Mouse (Mus musculus) CH12.LX (cell line): Measurements from ENCODE around the gene S100a2. TPM values are rescaled to one million over a fixed set of nuclear protein-coding genes. Genes with fewer than 3 reads are reported as not detected.
A peak's percentile ranks its signal among the peaks of the same experiment; 100 is the strongest.

Source experiments
- DNase-seq: peaks from one replicate; pipeline ENCODE4 v3.0.0-alpha.2; 2013; ENCODE audit errors: extremely low read depth
- H3K27ac ChIP-seq: 2 replicates; pipeline ENCODE4 v1.5.1; 2012; ENCODE audit warnings: low read depth, mild to moderate bottlenecking, control low read depth, moderate library complexity; ENCODE audit not compliant: insufficient read depth
- H3K27me3 ChIP-seq: replicated peaks from 2 replicates; pipeline ENCODE3; 2012; ENCODE audit warnings: inconsistent platforms
- H3K36me3 ChIP-seq, 2 experiments: replicated peaks in 1 of 2; 2 replicates each; pipeline versions ENCODE3 to v1.6.1; 2012; ENCODE audit warnings: inconsistent platforms in 1 of 2, low read length in 1 of 2, mild to moderate bottlenecking in 1 of 2, mixed read lengths in 1 of 2, moderate library complexity in 1 of 2; ENCODE audit not compliant: control insufficient read depth in 1 of 2, insufficient read depth in 1 of 2
- H3K4me1 ChIP-seq, 2 experiments: 2 replicates each; pipeline ENCODE4 v1.6.1; 2012; ENCODE audit warnings: inconsistent platforms in 1 of 2, moderate library complexity in 1 of 2; ENCODE audit not compliant: insufficient read depth in 2 of 2, control insufficient read depth in 1 of 2
- H3K4me2 ChIP-seq: 2 replicates; pipeline ENCODE4 v1.6.1; 2012; ENCODE audit warnings: low read depth, mild to moderate bottlenecking, control low read depth; ENCODE audit not compliant: poor library complexity, insufficient read depth, severe bottlenecking
- H3K4me3 ChIP-seq, 3 experiments: fragments of 150-350 bp in 1 of 3; sonication (generic) in 1 of 3; replicated peaks in 1 of 3; 2 replicates each; pipeline versions ENCODE3 to v1.5.1; 2011 to 2012; ENCODE audit warnings: low read depth in 2 of 3, low read length in 2 of 3, mild to moderate bottlenecking in 2 of 3, moderate library complexity in 2 of 3, control low read depth in 1 of 3, improper control_type of control experiment in 1 of 3, inconsistent platforms in 1 of 3, mixed read lengths in 1 of 3; ENCODE audit not compliant: poor library complexity in 1 of 3
- H3K79me2 ChIP-seq: replicated peaks from 2 replicates; pipeline ENCODE4 v1.6.1; 2012; ENCODE audit warnings: mild to moderate bottlenecking, moderate library complexity; ENCODE audit not compliant: control insufficient read depth, poor library complexity, insufficient read depth, severe bottlenecking; ENCODE audit errors: extremely low read depth
- H3K9ac ChIP-seq: 2 replicates; pipeline ENCODE4 v1.6.1; 2012; ENCODE audit warnings: low read depth, mild to moderate bottlenecking, control low read depth, moderate library complexity; ENCODE audit not compliant: insufficient read depth
- H3K9me3 ChIP-seq: replicated peaks from 2 replicates; pipeline ENCODE3; 2012; ENCODE audit warnings: low read length, inconsistent platforms, mixed read lengths
- BHLHE40 ChIP-seq: IDR thresholded peaks from 2 replicates; pipeline ENCODE4 v1.6.1; 2011; ENCODE audit warnings: mild to moderate bottlenecking, low read depth, low read length, improper control_type of control experiment
- CTCF ChIP-seq, 2 experiments: IDR thresholded peaks in 1 of 2; conservative IDR thresholded peaks in 1 of 2; 2 replicates each; pipeline ENCODE4 v1.5.1; 2011 to 2012; ENCODE audit warnings: low read depth in 2 of 2, low read length in 2 of 2, improper control_type of control experiment in 1 of 2, inconsistent platforms in 1 of 2, mild to moderate bottlenecking in 1 of 2, moderate library complexity in 1 of 2
- ELF1 ChIP-seq: IDR thresholded peaks from 2 replicates; pipeline ENCODE4 v1.6.1; 2014; ENCODE audit warnings: low read depth, mild to moderate bottlenecking, inconsistent platforms, low read length, improper control_type of control experiment
- EP300 ChIP-seq: IDR thresholded peaks from 2 replicates; pipeline ENCODE4 v1.6.1; 2011; ENCODE audit warnings: low read length, improper control_type of control experiment
- GABPA ChIP-seq: IDR thresholded peaks from 2 replicates; pipeline ENCODE4 v1.6.1; 2012; ENCODE audit warnings: low read depth, low read length, improper control_type of control experiment, inconsistent platforms; ENCODE audit not compliant: insufficient replicate concordance
- HCFC1 ChIP-seq: IDR thresholded peaks from 2 replicates; pipeline ENCODE4 v1.6.1; 2012; ENCODE audit warnings: low read depth, mild to moderate bottlenecking, inconsistent platforms, low read length, improper control_type of control experiment
- JUND ChIP-seq: conservative IDR thresholded peaks from 2 replicates; pipeline ENCODE4 v1.6.1; 2011; ENCODE audit warnings: low read depth, low read length, improper control_type of control experiment
- MYC ChIP-seq: IDR thresholded peaks from 2 replicates; pipeline ENCODE4 v1.6.1; 2011; ENCODE audit warnings: low read depth, mild to moderate bottlenecking, improper control_type of control experiment, low read length
- NELFE ChIP-seq: IDR thresholded peaks from 2 replicates; pipeline ENCODE4 v1.6.1; 2011; ENCODE audit warnings: low read depth, low read length, improper control_type of control experiment
- NRF1 ChIP-seq: IDR thresholded peaks from 2 replicates; pipeline ENCODE4 v1.6.1; 2014; ENCODE audit warnings: low read depth, mild to moderate bottlenecking, inconsistent platforms, low read length, improper control_type of control experiment, moderate library complexity
- PAX5 ChIP-seq: IDR thresholded peaks from 2 replicates; pipeline ENCODE4 v1.6.1; 2012; ENCODE audit warnings: low read length, inconsistent platforms, mixed read lengths
- POLR2AphosphoS2 ChIP-seq: IDR thresholded peaks from 2 replicates; pipeline ENCODE4 v1.6.1; 2011; ENCODE audit warnings: low read depth, low read length, improper control_type of control experiment
- RAD21 ChIP-seq: IDR thresholded peaks from 2 replicates; pipeline ENCODE4 v1.6.1; 2011; ENCODE audit warnings: low read depth, mild to moderate bottlenecking, low read length, improper control_type of control experiment, moderate library complexity
- SIN3A ChIP-seq: IDR thresholded peaks from 2 replicates; pipeline ENCODE4 v1.6.1; 2012; ENCODE audit warnings: low read length, improper control_type of control experiment, inconsistent platforms
- SMC3 ChIP-seq: IDR thresholded peaks from 2 replicates; pipeline ENCODE4 v1.6.1; 2011; ENCODE audit warnings: low read depth, low read length, improper control_type of control experiment
- TCF12 ChIP-seq: IDR thresholded peaks from 2 replicates; pipeline ENCODE4 v1.6.1; 2014; ENCODE audit warnings: low read depth, mild to moderate bottlenecking, inconsistent platforms, low read length, improper control_type of control experiment
- USF1 ChIP-seq: IDR thresholded peaks from 2 replicates; pipeline ENCODE4 v1.6.1; 2014; ENCODE audit warnings: low read depth, mild to moderate bottlenecking, inconsistent platforms, low read length, improper control_type of control experiment
- USF2 ChIP-seq: conservative IDR thresholded peaks from 2 replicates; pipeline ENCODE4 v1.6.1; 2011; ENCODE audit warnings: low read depth, low read length, improper control_type of control experiment
- ZKSCAN1 ChIP-seq: IDR thresholded peaks from 2 replicates; pipeline ENCODE4 v1.6.1; 2012; ENCODE audit warnings: low read depth, inconsistent platforms, low read length, improper control_type of control experiment, borderline replicate concordance
- ZMIZ1 ChIP-seq: IDR thresholded peaks from 2 replicates; pipeline ENCODE4 v1.6.1; 2012; ENCODE audit warnings: low read depth, mild to moderate bottlenecking, inconsistent platforms, low read length, improper control_type of control experiment
- ZNF384 ChIP-seq: IDR thresholded peaks from 2 replicates; pipeline ENCODE4 v1.6.1; 2012; ENCODE audit warnings: low read depth, low read length, improper control_type of control experiment, inconsistent platforms
- dilution Hi-C: fragments of 300-500 bp; cut with MboI; formaldehyde crosslinking; loops from 2 replicates; pipeline ENCODE4 v1.14.3; 2020; ENCODE audit warnings: low sequenced_read_pairs; ENCODE audit not compliant: extremely low pct_unique_long_range_greater_than_20kb, extremely low pct_ligation_motif_present
- in situ Hi-C: fragments of 300-500 bp; cut with MboI; formaldehyde crosslinking; loops from 3 replicates; pipeline ENCODE4 v1.14.3; 2019; ENCODE audit warnings: low sequenced_read_pairs, low pct_ligation_motif_present, low pct_unique_long_range_greater_than_20kb, mixed read lengths
- polyA plus RNA-seq: library from polyadenylated mRNA; unstranded; fragments of >175 nt; gene quantifications from 2 replicates; pipeline ENCODE4 v1.2.1, GENCODE M21; 2012; ENCODE audit warnings: low read depth; ENCODE audit not compliant: insufficient read length
- total RNA-seq, 2 experiments: library from RNA; depleted of rRNA; stranded (reverse); fragments of 300-350 nt in 1 of 2; fragments of >200 nt in 1 of 2; gene quantifications; 2 replicates each; pipeline ENCODE4 v1.2.3; 2012 to 2014

Gene S100a2
- total and polyA plus RNA-seq, 3 experiments = not detected

- Histone ChIP-seq H3K27me3 (peaks cover 2% of the 10 kb centered on the region), H3K4me1 (peaks cover 18 to 40% of the 10 kb centered on the region in 2 experiments), H3K36me3 (no peaks in the 10 kb centered on the region), H3K79me2 (no peaks in the 10 kb centered on the region), H3K9me3 (no peaks in the 10 kb centered on the region), H3K9ac (no peak overlapping the region), H3K4me3 (no peak overlapping the region), H3K27ac (no peak overlapping the region), H3K4me2 (no peak overlapping the region)
- dilution Hi-C loops (no loop called here), in situ Hi-C loops (no loop called here)
- no peak for TF ChIP-seq ZKSCAN1
- TF ChIP-seq SIN3A = no peak
- no peak for TF ChIP-seq BHLHE40
- no peak for TF ChIP-seq NELFE
- DNase-seq = no peak
Observed at GRCm38 (mm10) chr3:90582556-90582955, 7.5 kb upstream of the S100a2 start.

GRCm38 (mm10) chr3:90583893-90584292 is 6.2 kb upstream of the S100a2 start:
- Histone ChIP-seq H3K36me3 (no peaks in the 10 kb centered on the region), H3K9me3 (no peaks in the 10 kb centered on the region), H3K9ac (no peak overlapping the region), H3K4me2 (no peak overlapping the region), H3K27me3 (no peaks in the 10 kb centered on the region), H3K4me3 (no peak overlapping the region), H3K79me2 (no peaks in the 10 kb centered on the region), H3K4me1 (peaks cover 23 to 50% of the 10 kb centered on the region in 2 experiments), H3K27ac (no peak overlapping the region)
- TF ChIP-seq SIN3A (no peak), ELF1 (no peak), HCFC1 (no peak), ZNF384 (no peak), TCF12 (no peak), JUND (no peak), PAX5 (no peak), USF2 (no peak), GABPA (no peak), ZMIZ1 (no peak), USF1 (no peak), EP300 (no peak), MYC (no peak), SMC3 (no peak), CTCF (conservative IDR thresholded peaks at IDR 0.05 in 1 of 2, IDR thresholded peaks at IDR 0.05 in 1 of 2; ENCODE audit: low read depth in 2 of 2, low read length in 2 of 2) (no peak), ZKSCAN1 (no peak), RAD21 (no peak), POLR2AphosphoS2 (no peak), NRF1 (no peak)
- DNase-seq = peak; percentile 34
- dilution Hi-C loops = no loop called here
- in situ Hi-C loops = no loop called here
